Mouse (Mus musculus) mouse embryonic stem cell (cell line): ENCODE results near the gene Krt19.

ENCODE experiments used
- in situ Hi-C, 2 experiments: fragments of 300-500 bp; cut with MboI; formaldehyde crosslinking; loops; 1 replicate in 1 of 2; 3 replicates in 1 of 2; pipeline ENCODE4 v1.14.3; 2019 to 2020; ENCODE audit warnings: low sequenced_read_pairs in 2 of 2, low pct_unique_long_range_greater_than_20kb in 1 of 2, mixed read lengths in 1 of 2; ENCODE audit not compliant: unreplicated experiment in 1 of 2

Krt19 gene

DNA sequence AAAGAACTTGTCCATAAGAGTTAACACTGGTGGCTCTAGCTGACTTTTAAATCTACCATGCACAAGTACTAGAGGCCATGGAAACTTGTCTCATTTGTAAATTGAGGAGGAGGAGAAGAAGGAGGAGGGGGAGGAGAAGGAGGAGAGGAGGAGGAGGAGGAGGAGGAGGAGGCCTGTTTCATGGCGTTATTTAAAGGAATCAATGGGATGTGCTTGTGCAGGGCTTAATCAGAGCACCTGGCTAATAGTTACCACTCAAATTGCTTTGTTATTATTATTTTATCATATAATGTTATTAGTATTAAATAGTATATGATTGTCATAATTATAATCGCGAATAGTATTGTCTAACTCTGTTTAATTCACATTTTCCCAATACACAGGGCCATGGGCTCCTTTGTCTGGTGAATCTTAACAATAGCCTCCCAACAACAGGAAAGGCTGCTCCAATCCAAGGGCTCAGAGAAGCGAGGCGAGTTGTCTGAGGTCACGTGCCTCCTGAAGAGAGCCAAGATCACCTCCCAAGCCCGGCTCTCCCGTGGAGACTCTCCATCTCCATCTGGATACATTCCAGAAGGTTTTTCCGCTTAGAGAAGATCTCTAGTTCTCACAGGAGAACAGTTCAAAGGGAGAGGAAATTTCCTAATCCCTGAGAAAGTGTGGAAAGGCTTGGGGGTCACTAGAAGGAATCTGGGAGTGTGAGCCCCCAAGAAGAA is at the start of gene Krt19:
TSS of gene Krt19 (minus strand) at position 51 of the 716 bp plus-strand sequence.
- in situ Hi-C loops: no loop called here

DNA sequence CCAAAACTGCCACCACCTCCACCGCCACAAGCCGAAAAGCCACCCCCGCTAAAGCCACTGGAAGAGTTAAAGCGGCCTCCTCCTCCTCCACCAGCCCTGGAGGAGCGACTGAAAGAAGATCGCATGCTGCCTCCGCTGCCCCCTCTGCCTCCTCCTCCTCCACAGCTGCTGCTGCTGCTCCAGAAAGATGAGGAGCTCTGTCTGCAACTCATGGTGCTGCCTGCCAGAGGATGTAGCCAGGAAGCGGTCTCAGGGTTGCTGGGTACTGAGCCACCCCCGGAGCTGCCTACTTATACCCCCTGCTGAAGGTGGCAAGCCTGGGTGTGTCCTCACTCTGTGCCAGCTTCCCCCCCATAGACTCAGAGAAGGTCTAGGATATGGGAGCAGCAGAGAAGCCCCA is 44.5 kb upstream of the Krt19 start, which contains the start of gene Krt9:
TSS of gene Krt9 (minus strand) at position 255 of the 400 bp plus-strand sequence.
- in situ Hi-C loops: no loop called here

DNA sequence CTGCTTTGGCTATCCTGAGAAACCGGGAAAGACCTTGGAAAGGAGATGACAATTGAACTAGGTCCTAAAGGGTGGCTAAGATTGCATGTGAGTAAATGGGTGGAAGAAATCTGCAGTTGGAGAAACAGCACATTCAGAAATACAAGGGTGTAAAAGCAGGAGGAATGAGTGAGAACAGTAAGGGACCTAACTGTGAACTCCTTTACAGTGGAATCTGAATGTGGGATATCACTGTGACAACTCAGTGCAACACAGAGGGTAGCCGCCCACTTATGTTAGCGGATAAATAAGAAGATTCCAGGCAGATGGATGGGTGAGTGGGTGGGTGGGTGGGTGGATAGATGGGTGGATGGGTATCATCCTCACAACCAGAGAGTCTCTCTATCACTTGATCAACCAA is 43.4 kb upstream of the Krt19 start:
- in situ Hi-C loops: no loop called here

DNA sequence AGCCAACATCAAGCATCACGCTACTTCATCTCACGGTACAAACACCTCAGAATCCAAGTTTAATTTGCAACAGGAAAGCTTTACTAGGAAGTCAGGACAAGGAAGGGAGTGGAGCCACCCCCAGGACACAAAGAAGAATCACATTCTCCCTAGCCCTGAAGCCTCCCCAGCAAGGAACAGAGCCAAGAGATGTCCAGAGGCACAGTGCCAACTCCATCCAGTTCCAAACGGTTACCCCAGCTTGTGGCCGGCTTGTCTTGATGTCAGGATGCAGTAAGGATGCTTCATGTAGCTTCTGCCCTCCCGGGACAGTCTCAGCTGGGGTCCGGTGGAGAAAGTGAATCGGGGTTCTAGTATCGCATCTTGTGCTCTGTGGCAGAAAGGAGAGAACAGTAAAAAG is 38.3 kb upstream of the Krt19 start:
- in situ Hi-C loops: no loop called here

DNA sequence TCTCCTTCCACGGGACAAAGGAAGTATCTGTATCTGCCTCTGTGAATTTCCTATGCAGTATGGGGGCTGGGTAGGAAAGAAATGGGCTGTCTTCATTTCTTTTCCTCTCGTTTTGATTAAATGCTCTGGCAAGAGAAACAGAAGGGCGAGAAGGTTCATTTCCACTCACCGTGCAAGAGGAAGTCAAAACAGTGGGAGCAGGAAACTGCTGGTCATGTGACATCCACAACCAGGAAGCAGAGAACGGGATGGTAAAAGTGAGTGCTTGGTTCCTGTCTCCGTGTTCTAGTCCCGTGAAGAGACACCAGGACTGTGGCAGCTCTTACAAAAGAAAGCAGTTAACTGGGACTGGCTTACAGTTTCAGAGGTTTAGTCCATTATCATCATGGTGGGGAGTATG is 33.3 kb upstream of the Krt19 start:
- in situ Hi-C loops: no loop called here

DNA sequence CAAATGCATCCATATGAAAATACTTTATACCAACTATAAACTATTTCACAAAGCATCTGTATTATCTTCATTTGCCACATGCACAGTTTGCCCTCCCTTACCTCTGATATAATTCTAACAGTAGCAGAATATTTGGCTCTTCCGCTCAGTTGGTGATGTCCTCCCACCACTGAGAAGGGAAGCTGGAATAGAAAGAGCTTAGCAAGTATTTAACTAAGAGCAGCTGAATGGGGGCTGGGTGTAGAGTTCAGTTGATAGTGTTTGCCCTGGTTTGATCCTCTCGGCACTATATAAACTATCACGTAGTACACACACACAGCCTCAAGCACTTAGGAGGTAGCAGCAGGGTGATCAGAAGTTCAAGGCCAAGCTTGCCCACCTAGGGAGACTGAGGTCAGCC is 30.8 kb upstream of the Krt19 start:
- in situ Hi-C loops: no loop called here

DNA sequence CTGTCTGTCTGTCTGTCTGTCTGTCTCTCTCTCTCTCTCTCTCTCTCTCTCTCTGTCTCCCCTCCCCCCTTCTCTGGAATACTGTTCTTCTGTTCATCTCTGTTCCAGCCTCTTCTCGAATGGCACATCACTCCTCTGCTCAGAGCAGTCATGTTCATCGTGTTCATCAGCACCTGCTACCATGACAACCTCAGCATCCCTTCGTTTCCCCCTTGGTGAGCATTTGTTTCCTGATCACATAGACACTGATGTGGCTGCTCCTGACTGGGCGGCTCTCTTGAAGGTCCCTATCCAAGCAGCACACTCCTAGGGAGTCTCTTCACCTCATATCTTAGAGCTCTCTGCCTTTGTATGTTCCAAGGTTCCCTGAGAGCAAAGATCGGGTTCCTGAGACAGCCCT is 29.8 kb upstream of the Krt19 start:
- in situ Hi-C loops: no loop called here

DNA sequence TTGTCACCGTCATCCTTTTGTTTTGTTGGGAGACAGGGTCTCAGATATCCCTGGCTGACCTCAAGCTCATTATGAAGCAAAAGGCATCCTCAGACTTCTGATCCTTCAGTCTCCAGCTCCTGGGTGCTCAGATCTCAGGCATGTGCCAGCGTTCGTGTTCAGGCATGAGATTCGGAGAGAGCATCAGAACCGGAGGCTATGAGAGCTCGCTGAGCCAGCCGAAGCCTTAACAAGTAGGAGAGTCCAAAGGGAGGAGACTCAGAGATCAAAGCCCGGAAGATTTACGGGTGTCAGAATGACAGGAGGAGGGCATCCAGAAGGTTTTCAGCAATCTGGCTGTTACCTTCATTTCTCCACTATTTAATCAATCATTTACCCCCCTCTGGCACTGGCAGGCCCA is 28.3 kb upstream of the Krt19 start:
- in situ Hi-C loops: no loop called here

DNA sequence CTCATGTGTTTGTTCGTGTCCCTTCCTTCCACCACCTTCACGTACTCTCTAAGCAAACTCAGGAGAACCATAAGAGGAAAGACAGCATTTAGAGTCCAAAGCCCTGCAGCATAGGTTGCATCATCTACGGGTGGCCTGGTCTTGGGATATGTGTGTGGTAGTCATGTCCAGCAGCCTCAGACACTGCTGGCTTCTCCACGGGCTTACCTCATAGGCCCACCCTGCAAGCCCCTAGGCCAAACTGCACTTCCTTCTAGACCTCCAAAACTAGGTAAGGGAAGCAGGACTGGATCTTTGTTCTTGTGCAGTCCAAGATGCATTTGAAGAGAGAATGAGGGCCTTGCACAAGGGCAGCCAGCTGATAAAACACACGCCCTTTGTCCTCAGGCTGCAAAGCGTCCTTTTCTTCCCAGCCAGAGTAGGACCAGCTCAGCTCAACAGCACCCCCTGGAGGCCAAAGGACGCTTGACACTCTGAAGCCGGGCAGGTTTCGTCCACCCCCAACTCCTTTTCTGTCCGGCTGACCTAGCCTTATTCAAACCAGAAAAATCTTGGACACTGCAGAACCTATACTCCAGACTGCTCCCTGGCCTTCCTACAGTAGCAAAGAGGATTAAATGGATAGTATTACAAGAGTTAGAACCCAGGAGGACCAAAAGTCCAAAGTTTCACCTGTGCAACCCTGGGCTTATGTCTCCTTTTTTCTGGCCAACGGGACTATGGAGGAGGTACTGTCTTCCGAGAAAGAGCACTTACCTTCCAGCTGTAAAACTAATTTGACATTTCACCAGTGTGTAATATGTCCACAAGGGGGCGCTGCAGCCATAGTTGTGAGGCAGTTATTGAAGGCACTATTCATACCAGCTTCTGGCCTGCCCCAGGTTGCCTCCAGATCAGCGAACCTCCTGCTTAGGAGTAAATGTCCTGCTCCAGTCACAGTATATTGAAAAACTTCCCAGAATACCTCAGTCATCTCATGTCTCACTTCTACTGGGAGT is 20.6 kb upstream of the Krt19 start:
- in situ Hi-C loops: loop anchor here in 1 of 2 experiments (5.0 kb wide), 1 partner anchor 128 kb away; no protein-coding TSS in a partner anchor

DNA sequence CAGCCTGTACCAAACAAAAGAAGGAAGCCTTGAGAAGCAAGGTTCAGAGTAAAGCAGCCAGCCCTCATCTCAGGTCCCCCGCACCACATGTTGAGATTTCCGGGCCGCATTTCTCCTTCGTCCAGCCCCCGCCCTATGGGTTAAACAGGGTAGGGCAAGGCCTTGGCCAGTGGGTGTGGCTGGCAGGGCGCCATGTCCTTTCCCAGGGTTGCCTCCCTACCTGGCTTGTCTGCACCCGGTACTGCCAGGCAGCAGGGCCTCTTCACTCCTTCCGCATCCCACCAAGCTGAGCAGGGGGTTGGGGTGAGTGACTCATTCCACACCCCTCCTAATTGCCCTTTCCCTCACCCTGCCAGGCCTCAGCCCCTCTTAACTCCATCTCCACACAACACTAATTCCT is 19.6 kb upstream of the Krt19 start:
- in situ Hi-C loops: loop anchor here in 1 of 2 experiments (5.0 kb wide), 1 partner anchor 129 kb away; no protein-coding TSS in a partner anchor

DNA sequence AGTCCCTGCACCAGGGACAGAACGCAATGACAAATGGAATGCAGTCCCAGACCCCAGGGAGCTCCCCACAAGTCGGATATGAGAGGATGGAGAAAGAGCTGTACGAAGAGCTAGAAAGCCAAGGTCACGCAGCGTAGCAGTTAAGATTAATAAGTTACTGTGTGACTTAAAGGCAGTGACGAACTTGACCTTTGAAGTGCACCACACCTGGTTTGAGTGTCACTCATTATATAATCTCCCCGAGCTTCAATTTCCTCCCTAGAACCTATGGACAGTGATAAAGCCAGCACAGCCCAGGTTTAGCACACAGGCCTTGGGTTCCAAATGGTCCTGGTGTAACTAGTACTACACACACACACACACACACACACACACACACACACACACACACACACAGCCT is 15.9 kb upstream of the Krt19 start:
- in situ Hi-C loops: no loop called here

DNA sequence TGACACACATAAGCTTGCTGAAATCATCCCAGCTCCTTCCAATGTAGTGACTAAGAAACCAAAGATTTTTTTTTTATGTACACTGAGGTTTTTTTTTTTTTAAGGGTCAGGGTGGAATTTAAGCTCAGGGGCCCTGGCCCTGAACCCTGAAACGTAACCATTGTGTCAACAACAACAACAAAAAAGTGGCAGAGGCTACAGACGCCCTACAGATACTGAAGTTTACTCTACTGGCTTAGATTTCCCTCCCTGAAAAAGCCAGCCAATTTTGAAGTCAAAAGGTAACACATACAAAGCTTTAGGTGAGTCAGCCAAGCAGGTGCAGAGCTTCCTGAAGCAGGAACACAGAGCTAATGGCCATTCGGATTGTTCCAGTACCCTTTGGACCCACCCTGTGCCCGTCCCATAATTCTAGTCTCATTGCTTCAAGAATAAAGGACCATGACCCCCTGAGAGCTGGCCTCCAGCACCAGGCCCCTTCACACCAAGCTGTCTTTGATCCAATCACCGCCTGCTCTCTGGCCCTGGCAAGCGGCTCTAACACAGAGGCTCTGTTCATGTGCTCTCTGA is 9.5 kb upstream of the Krt19 start:
- in situ Hi-C loops: no loop called here

DNA sequence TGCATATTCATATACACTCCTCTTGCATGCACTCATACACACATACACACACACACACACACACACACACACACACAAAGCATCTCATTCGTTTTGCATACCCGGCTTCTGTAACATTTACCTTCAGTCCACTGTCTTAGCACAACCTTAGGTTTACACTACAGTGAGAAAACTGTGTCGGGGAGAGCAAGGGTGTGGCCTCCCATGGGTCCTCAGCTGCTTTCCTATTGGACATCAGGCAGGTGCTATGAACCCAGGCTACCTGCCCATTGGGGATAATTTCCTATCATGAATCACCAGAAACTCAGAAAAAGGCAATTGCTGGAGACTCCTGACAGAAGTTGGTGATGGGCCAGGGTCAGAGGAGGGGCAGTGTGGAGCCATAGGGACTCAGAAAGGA is 8.9 kb upstream of the Krt19 start:
- in situ Hi-C loops: no loop called here

DNA sequence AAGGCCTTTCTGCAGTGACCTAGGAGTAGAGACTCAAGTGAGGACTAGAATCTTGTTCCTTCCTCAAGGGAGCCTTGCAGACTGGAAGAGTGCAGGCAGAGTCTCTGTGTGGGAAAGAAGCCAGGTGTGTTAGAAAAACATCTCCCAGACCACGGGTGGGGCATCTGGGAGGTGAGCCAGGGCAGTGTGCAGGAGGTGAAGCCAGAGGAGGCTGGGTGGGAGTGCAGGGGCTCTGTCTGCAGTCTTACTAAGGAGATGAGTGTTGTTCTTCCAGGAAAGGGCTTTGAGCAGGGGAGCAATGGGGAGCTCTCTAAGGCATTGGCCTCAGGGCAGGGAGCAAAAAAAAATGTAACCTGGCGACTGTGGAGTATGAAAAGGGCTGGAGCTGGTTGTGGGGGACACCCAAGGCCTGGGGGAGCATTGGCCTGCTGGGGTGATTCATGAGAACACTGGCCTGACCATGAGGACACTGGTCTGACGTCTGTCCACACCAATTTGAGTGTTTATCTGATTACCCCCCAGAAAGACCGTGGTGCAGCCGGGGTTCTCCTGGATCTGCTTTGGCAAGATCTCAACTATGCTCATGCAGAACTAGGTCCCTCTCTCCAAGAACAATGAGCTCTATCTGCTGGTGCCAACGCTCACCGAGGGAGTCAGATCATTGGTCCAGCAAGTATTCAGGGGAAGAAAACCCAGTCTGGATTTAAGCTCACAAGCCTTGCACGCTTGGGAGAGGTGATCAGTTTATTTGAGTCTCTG is 7.2 kb upstream of the Krt19 start:
- in situ Hi-C loops: no loop called here

DNA sequence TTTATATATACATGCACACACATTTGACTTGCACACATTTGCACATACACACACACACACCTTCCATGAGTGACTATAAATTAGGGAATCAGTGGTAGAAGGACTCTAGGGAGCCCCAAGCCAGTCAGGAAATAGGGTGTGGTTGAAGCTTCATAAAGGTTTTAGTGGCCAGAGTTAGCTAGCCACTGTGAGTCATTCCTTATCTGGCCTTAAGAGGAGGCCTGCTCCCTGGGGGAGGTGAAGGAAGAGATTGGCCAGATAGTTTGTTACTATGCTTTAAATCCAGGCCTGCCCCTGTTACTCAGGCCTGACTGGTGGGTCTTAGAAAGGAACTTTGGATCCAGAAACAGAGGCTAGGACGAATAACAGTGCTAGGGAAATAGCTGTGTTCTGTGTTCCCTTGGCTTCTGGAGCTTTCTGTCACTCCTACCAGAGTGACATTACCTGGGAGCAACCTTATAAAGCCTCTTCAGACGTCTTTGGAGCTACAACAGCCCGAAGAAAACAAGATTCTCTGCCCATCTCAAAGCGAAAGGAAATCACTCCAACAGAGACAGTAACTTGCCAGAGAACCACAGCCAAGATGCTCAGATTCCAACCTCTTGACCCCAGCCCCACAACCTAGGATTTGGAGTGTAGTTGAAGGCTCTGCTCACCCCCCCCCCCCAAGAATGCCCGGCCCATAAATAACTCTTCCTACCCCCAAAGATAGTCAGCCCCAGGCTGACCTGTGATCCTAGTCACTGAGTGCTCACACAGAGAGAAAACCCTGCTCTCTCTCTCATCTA is 705 bp downstream of the Krt19 start:
- in situ Hi-C loops: no loop called here

DNA sequence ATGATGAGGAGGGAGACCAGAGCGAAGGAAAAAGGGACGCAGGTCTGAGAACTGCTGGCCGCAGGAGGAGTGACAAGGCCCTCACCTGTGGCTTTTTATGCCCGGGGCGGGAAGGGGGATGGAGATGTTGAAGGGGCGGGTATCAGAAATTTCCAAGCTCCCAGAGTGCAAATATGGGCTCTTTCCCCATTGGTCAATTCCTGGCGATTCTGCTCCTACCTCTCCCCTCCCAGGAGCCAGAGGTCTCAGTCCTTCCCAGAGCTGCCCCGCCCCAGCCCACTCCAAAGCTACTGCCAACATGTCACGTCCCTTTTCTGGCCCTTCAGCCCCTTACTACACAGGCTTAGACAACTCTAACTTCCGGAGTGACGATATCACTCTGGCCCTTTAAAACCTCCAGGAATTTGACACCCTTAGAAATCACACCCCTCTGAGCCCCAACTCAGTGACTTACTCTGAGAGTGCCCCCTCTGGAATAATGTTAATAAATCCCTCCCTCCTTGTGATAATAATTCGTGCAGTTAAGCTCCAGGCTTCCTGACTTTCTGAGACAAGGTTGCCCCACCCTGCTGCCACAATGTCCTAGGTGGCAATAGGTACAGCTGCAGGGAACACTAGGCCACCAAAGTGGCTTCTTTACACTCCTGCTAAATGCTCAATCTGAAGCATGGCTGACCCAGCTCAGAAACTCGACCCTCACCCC is 2.5 kb downstream of the Krt19 start:
- in situ Hi-C loops: no loop called here

DNA sequence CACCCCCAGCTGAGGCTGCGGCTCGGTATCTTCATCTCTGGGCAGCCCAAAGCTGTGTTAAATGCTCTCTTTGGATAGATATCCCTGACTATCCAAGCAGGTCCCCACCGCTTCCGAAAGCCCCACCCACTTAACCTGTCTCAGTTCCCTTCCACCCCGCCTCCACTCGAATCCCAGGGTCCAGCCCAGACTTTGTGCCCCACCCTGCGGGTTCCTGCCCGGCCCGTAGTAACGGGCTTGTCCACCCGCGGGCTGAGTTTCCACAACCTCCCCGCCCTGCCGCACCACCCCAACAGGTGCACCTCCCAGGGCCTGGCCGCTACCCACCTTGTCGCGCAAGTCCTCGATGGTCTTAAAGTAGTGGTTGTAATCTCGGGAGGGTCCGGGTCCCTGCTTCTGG is 3.4 kb downstream of the Krt19 start:
- in situ Hi-C loops: no loop called here
